Mouse (Mus musculus) right cerebral cortex, adult 2 months (tissue): Measurements from ENCODE around the gene Gm28308.

ENCODE experiments used
- DNase-seq, 2 experiments: peaks; one replicate each; pipeline ENCODE4 v3.0.0; 2021 to 2022; ENCODE audit warnings: low spot score in 2 of 2

The Gm28308 gene

GRCm38 (mm10) chr6:52183311-52184080, 29.6 kb downstream of the Gm28308 start:
- DNase-seq = no peak

GRCm38 (mm10) chr6:52182793-52183192, 30.3 kb downstream of the Gm28308 start:
- no peak for DNase-seq

DNA sequence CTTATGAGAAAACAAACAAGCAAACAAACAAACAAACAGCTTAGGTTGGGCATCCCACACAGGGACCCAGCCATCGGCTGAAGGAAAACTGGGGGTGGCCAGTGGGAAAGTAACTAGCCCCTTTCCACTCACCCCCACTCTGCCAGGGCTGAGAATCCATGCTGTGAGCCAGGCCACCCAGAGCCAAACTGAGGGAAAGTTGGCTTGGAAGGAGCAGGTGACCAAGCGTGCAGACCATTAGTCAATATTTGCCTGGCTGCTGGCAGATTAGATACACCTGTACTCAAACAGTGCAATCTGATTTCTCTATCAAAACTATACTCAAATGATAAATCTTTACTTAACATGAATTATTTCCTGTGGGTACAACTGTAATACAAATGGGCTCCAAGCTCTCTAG, 31.1 kb downstream of the Gm28308 start:
- no peak for DNase-seq

- no peak for DNase-seq
These were observed 32.4 kb downstream of the Gm28308 start for GRCm38 (mm10) chr6:52180726-52181125.

GRCm38 (mm10) chr6:52180213-52180710, 32.9 kb downstream of the Gm28308 start:
- DNase-seq = no peak

DNA sequence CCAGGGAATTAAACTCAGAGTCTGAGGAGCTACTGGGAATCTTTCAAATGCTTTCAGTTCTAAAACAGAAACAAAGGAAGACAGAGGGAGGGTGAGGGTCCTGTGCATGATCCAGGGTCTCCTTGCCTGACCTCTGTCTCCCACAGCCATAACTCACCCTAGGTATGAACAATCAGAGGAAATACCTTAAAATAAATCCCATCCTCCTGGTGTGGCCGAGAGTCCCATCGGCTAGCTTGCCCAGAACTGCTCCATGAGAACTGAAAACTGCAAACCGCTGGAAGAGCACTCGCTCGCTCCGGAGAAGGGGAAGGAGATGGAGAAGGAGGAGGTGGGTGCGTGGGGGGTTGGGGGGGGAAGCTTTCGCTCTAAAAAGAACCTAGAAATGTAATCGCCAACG, 33.4 kb downstream of the Gm28308 start:
- DNase-seq = no peak

DNA sequence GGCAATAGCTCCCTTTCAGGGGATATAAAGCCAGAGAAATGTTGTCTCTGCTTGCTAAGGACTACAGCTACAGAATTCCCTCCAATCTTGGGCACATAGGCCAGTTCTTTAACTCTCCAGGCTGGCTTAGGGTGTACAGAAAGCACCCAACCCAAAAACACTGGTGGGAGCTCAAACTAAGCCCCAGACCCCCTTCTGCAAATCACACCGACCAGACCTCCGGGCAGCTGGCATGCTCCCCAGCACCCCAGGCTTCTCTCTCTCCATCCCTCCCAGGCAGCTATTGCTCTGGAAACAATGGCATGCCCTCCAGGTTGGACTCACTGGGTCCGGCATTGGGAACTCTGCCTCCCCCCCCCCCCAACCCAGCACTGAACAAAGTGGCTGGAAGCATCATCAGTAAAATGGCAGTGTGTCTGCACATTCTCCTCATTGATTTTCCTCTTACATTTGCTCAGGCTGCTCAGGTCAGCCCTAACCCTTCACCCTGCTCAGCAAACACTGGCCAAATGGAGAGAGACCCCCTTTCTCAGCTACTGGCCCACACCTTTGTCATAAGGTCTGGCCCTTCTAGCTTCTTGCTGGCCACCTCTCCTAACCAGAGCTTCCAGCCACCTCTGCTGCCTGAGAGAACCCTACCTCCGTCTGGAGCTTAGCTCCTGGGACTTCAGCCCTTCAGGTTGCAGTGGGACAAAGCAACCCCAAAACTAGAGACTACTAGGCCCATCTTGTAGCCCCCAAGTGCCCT, 34.0 kb downstream of the Gm28308 start:
- no peak for DNase-seq

DNA sequence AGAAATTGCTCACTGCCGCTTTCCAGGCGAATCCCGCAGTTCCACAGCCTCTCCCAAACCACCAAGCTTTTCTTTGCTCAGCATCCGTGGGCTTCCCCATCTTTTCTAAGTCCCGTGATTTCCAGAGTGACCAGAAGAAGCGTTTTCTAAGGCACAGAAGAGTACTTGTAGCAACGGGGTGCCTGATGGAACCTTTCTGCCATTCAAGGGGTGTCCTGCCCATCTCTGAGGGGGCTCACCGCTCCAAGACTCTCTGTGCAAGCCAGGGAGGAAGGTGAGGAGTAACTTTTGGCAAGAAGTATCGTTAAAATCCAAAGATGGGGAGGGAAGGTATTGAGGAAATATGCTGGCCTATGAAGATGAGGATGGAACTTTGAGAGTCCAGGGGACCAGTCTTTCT, 35.3 kb downstream of the Gm28308 start:
- no peak for DNase-seq

DNA sequence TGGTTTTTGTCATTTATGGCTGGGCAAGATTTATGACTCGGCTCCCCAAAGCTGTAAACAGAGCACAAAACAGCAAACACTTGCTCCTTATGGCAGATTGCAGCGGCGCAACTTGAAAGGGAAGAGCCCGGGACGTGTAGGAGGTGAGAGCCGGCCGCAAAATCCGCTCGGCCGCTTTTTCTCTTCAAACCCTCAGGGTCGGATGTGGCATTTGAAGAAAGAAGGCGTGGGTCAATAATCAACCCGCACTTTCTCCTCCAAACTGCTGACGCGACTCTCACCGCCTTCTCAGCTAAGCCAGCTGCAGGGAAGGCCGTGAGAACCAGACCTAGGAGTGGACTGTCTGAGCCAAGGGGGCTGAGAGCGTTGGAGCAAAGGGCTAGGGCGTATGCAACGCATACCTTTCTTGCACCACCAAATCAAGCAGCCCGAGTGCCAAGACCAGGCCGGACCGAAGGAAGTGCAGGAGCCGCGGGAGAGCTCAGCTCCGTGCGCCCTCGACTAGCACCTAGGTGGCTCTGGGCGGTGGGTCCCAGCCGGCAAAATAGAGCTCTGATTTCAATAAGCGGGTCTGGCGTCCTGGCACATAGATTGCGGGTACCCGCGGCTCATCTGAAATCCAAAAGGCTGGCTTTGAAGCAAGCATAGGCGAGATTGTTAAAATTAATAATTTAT, 35.9 kb downstream of the Gm28308 start, which contains the start of gene 5730596B20Rik:
5730596B20Rik (plus strand) TSS at position 438 of the 675 bp plus-strand sequence.
- DNase-seq = no peak

GRCm38 (mm10) chr6:52176391-52176790, 36.7 kb downstream of the Gm28308 start:
- no peak for DNase-seq

DNA sequence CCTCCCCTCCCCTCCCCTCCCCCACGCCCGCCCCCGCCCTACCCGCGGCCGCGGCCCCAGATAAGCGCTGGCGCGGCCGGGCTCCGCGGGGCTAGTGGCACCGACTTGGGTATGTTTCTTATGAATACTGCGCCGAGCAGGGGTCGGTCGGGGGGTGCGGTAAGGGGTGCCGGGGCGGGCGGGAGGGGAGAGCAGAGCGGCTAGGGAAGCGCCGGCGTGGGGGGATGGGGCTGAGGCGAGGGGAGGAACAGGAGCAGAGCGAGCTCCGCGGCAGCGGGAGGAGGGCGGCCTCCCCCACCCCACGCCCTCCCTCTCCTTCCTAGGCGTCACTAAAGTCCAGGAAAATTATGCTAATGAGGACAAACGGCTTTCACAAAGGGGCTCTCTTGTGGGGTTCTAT, 37.3 kb downstream of the Gm28308 start:
- no peak for DNase-seq

GRCm38 (mm10) chr6:52174968-52175751, 38.0 kb downstream of the Gm28308 start:
- no peak for DNase-seq

DNA sequence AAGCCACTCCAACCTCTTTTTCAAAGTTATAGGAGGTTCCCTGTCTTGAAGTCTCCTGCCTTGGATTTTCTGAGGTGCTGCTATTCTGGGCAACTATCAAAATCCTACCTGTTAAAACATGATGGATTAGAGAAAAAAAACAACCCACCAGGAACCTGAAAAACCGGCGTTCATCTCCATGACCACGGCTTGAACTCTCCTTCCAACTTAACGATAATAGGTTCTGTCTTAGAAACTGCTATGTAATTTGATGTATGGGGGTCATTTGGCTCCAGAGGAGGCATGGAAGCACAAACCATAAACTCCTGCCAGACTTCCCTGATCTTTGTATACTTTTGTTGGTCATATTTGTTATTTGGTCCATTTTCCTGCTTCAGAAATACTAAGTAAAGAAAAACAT, 39.5 kb downstream of the Gm28308 start:
- DNase-seq = no peak

GRCm38 (mm10) chr6:52172501-52172900, 40.6 kb downstream of the Gm28308 start:
- DNase-seq = no peak

- no peak for DNase-seq
These were observed 41.2 kb downstream of the Gm28308 start for GRCm38 (mm10) chr6:52171938-52172337.

DNA sequence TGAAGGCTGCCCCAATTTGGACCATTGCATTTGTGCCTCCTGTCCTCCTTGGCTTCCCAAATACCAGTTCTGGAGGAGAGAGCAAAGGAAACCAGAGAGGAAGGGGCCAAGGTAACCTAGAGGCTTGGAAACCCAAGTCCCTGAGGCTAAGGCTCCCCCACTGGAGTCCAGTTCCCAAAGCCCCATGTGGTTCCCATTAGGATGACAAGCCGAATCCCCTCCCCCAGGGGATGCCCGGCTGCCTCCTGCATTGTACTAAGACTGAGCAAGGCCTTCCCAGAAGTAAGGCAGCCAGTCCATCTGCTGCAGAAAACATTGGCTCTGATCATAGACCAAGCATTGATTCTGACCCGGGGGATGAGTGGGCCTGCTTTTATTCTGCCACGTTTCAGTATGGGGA, 41.8 kb downstream of the Gm28308 start:
- no peak for DNase-seq

DNA sequence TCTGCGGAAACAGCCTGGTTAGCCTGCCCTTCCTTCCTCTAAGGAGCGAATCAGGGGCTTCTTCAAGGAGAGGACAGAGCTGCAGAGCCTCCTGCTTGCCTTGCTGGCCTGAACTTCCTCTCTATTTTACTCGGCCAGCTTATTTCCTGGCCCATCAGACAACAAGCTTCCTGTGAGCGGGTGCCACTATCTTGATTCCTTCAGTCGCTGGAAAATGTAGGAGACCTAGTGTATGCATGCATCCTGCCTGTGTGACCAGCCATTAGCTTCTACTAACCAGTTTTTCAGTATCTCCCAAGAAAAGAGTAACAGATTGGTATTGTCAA, 42.3 kb downstream of the Gm28308 start:
- no peak for DNase-seq

GRCm38 (mm10) chr6:52170166-52170897, 42.8 kb downstream of the Gm28308 start:
- no peak for DNase-seq

DNA sequence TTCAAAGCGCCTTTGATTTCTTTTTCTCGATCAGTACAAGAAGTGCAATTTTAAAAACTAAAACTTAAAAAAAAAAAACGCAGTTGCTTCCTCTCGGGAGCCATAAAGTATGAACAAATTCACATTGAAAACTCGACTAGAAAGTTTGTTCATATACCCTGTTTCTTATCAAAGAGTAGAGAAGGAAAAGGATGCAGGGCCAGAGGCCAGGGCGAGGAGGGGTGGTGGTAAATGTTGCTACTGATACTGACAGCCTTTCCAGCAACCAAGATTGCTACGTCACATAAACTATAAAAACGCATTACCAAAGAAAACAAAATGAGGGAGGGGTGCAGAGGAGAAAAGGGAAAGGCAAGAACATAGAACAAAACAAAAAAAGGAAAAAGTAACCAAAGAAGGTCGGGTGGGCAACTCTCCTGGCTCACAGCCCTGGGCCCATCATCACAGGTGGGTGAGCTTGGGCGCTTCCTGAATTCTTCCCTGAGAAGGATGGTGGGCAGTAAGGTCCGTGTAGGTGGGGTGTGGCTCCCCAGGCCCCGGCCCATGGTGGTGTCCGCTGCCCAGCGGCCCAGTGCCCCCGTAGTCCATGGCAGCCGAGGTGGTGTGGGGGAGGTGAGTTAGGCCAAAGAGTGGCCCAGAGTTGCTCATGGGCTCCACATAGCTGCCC, 43.5 kb downstream of the Gm28308 start:
- DNase-seq = no peak
